Mouse (Mus musculus) ovary, postnatal 10 days (tissue): ENCODE measurements around the gene Angptl2.

Experiments used
- DNase-seq: peaks from one replicate; pipeline ENCODE4 v3.0.0; 2022; ENCODE audit warnings: low spot score

Gene Angptl2

GRCm38 (mm10) chr2:33215700-33216509 is at the start of gene Angptl2:
Angptl2 (plus strand) TSS chr2:33216069.
- peak; percentile 73 for DNase-seq

GRCm38 (mm10) chr2:33167060-33167459 is 48.8 kb upstream of the Angptl2 start:
- DNase-seq = no peak

- no peak for DNase-seq
Measured at GRCm38 (mm10) chr2:33169445-33169844, 46.4 kb upstream of the Angptl2 start.

GRCm38 (mm10) chr2:33170777-33171565 is 44.9 kb upstream of the Angptl2 start:
- DNase-seq = no peak

- DNase-seq = no peak
Measured at GRCm38 (mm10) chr2:33173126-33173525, 42.7 kb upstream of the Angptl2 start.

GRCm38 (mm10) chr2:33173686-33174085 is 42.2 kb upstream of the Angptl2 start:
- DNase-seq = no peak

GRCm38 (mm10) chr2:33176516-33176915 is 39.4 kb upstream of the Angptl2 start:
- no peak for DNase-seq

- DNase-seq = no peak
Measured at GRCm38 (mm10) chr2:33176921-33177320, 38.9 kb upstream of the Angptl2 start.

- DNase-seq = no peak
Measured at GRCm38 (mm10) chr2:33177443-33178242, 38.2 kb upstream of the Angptl2 start.

GRCm38 (mm10) chr2:33178243-33178932 is 37.5 kb upstream of the Angptl2 start:
- DNase-seq = no peak

GRCm38 (mm10) chr2:33179171-33179929 is 36.5 kb upstream of the Angptl2 start:
- no peak for DNase-seq

GRCm38 (mm10) chr2:33179930-33180630 is 35.8 kb upstream of the Angptl2 start:
- no peak for DNase-seq

GRCm38 (mm10) chr2:33183321-33183720 is 32.5 kb upstream of the Angptl2 start:
- DNase-seq = no peak

- DNase-seq = no peak
Measured at GRCm38 (mm10) chr2:33184641-33185040, 31.2 kb upstream of the Angptl2 start.

GRCm38 (mm10) chr2:33185258-33185657 is 30.6 kb upstream of the Angptl2 start:
- no peak for DNase-seq

- no peak for DNase-seq
Measured at GRCm38 (mm10) chr2:33186505-33186904, 29.4 kb upstream of the Angptl2 start.

GRCm38 (mm10) chr2:33187874-33188273 is 28.0 kb upstream of the Angptl2 start:
- DNase-seq = no peak

- no peak for DNase-seq
Measured at GRCm38 (mm10) chr2:33188925-33189670, 26.8 kb upstream of the Angptl2 start.

- no peak for DNase-seq
Measured at GRCm38 (mm10) chr2:33189976-33190375, 25.9 kb upstream of the Angptl2 start.
